Mouse (Mus musculus) intestine, postnatal 0 days (tissue): ENCODE measurements around the gene Zfp385b. TPM values are rescaled to one million over a fixed set of nuclear protein-coding genes. Genes with fewer than 3 reads are reported as not detected.

Source experiments
- ATAC-seq: fragments of 200-750 bp; cut with Nextera tagmentation; 2 replicates; pipeline ENCODE4 v1.8.0; 2017; ENCODE audit warnings: mild to moderate bottlenecking, moderate TSS enrichment, moderate library complexity
- H3K27ac ChIP-seq: fragments of 300-500 bp; sonication (generic); 2 replicates; pipeline ENCODE4 v1.5.1; 2014; ENCODE audit warnings: mild to moderate bottlenecking, low read depth, low read length, moderate library complexity
- H3K27me3 ChIP-seq: fragments of 300-500 bp; sonication (generic); replicated peaks from 2 replicates; pipeline ENCODE4 v1.6.1; 2014; ENCODE audit warnings: low read length, mixed read lengths; ENCODE audit not compliant: control insufficient read depth, insufficient read depth
- H3K36me3 ChIP-seq: fragments of 300-500 bp; sonication (generic); 2 replicates; pipeline ENCODE4 v1.6.1; 2014; ENCODE audit warnings: mild to moderate bottlenecking, moderate library complexity; ENCODE audit not compliant: control insufficient read depth, insufficient read depth
- H3K4me1 ChIP-seq: fragments of 300-500 bp; sonication (generic); replicated peaks from 2 replicates; pipeline ENCODE4 v1.6.1; 2014; ENCODE audit warnings: antibody characterized with exemption, low read length, mixed read lengths; ENCODE audit not compliant: control insufficient read depth, insufficient read depth
- H3K4me2 ChIP-seq: fragments of 300-500 bp; sonication (generic); replicated peaks from 2 replicates; pipeline ENCODE4 v1.6.1; 2014; ENCODE audit warnings: low read depth, mild to moderate bottlenecking, moderate library complexity
- H3K4me3 ChIP-seq: fragments of 300-500 bp; sonication (generic); 2 replicates; pipeline ENCODE4 v1.5.1; 2014; ENCODE audit warnings: low read depth, low read length
- H3K9ac ChIP-seq: fragments of 300-500 bp; sonication (generic); 2 replicates; pipeline ENCODE4 v1.6.1; 2014; ENCODE audit warnings: mild to moderate bottlenecking, low read depth, low read length
- H3K9me3 ChIP-seq: fragments of 300-500 bp; sonication (generic); 2 replicates; pipeline ENCODE4 v1.6.1; 2016; ENCODE audit warnings: mixed run types; ENCODE audit not compliant: control insufficient read depth
- CTCF ChIP-seq: sonication (generic); IDR thresholded peaks from 2 replicates; pipeline ENCODE4 v1.5.1; 2016; ENCODE audit warnings: low read depth, mild to moderate bottlenecking, control low read depth, antibody characterized with exemption, moderate library complexity
- WGBS: fragments of 180-500 bp; shearing (Covaris S2); extraction: QIAGEN DNeasy Blood & Tissue Kit; methylation state at CpG from one replicate; pipeline ENCODE4 v1.1.7; 2014; 5-methylcytosine and 5-hydroxymethylcytosine counted together
- polyA plus RNA-seq: library from polyadenylated mRNA; unstranded; fragments of >200 nt; fragmentation: Nextera tagmentation; extraction: Ambion mirVana; gene quantifications from 2 replicates; pipeline ENCODE4 v1.2.1, GENCODE M21; 2015

Zfp385b gene
- polyA plus RNA-seq, 1 experiment from 2014 or later, result 14.3 TPM

DNA sequence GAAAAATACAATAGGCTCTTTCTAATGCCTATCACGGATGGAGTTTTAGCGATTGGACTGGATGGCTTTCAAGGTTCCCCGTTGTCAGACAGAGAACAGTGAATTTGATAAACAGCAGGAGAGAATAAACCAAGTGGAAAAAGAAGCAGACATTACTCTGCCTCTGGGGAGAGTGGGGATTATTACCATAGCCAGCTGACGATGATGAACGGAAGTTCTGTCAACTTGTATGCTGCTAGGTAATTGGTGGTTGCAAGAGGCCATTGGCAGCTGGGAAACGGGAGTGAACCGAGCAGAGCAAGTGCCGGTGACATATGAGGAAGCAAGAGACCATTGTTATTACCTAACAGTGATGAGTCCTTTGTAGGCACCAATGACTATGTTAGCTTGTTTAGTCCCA is 444.3 kb downstream of the Zfp385b start:
- no peak for TF ChIP-seq CTCF
- ATAC-seq, result no peak

DNA sequence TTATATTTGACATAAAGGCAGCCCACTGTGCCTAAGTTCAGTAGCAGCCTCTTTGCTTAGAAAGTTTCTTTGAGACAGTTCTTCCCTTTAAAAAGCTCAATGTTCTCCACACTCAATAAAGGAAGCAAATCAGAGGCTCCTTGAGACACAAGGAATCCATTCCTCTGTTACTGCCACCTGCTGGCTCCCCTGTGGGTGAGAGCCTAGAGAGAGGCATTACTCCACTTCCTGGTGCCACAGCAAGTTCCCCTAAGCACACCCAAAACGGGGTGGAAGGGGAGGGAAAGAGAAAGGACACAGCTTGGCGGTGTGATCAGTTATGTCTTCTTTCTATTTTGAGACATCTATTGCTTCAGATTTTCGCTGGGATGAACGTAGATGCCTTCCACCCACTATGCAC is 450.3 kb downstream of the Zfp385b start:
- H3K36me3 ChIP-seq, result no peaks in the 10 kb centered on the region
- no peak for ATAC-seq
- H3K27ac ChIP-seq, result no peak overlapping the region
- H3K4me1 ChIP-seq, result no peaks in the 10 kb centered on the region
- H3K27me3 ChIP-seq, result no peaks in the 10 kb centered on the region
- TF ChIP-seq CTCF, result peak; percentile 53
- WGBS, result 58% methylated on average over 4 of the region's 4 CpGs
- H3K4me2 ChIP-seq, result no peak overlapping the region
- no peaks in the 10 kb centered on the region for H3K9me3 ChIP-seq
- H3K9ac ChIP-seq, result no peak overlapping the region
- H3K4me3 ChIP-seq, result no peak overlapping the region

More for the DNA sequence above, 444.3 kb downstream of the Zfp385b start:
- no peak overlapping the region for H3K4me3 ChIP-seq
- no peak overlapping the region for H3K9ac ChIP-seq
- H3K36me3 ChIP-seq, result no peaks in the 10 kb centered on the region
- no peaks in the 10 kb centered on the region for H3K9me3 ChIP-seq
- H3K27ac ChIP-seq, result no peak overlapping the region
- no peak overlapping the region for H3K4me2 ChIP-seq
- 76% methylated on average over 8 of the region's 8 CpGs for WGBS
- no peaks in the 10 kb centered on the region for H3K4me1 ChIP-seq
- no peaks in the 10 kb centered on the region for H3K27me3 ChIP-seq

Other genes starting within 250 kb of the Zfp385b start
- gene Cwc22, start 126.7 kb upstream of the Zfp385b start, polyA plus RNA-seq, result 8.8 and 10.9 TPM in 2 replicates